ENCODE assay signal across 9 mouse cellular contexts in genomic region chr2:28374838-28375237, GRCm38 (mm10).
DNase-seq lines count a peak whose midpoint lies in the region; ATAC-seq lines count a peak whose summit lies in the region.
"Had no signal": no experiment of that assay in that cellular context is flagged by ENCODE, and none has a peak within 500 bp of the region (broad histone marks: within the 10 kb centered on the region; RNA-seq: fewer than 3 reads in every experiment).

No protein-coding gene starts in this region.

- H3K27ac ChIP-seq in intestine, embryonic 14.5 days (ENCODE audit: low read depth), result no peak overlapping the region
- H3K27ac ChIP-seq in intestine, embryonic 16.5 days (ENCODE audit: low read length), result no peak overlapping the region
- H3K27ac ChIP-seq: limb, embryonic 12.5 days had no signal

- intact Hi-C loops in heart, postnatal 10 days (cut with DNase I), result loop anchor here (1.0 to 5.0 kb wide), 3 partner anchors 44 to 171 kb away; no protein-coding TSS in a partner anchor

- peaks cover 25% of the 10 kb centered on the region for H3K4me1 ChIP-seq in intestine, embryonic 14.5 days (replicated peaks; ENCODE audit: control insufficient read depth, insufficient read depth, low read length)
- peaks cover 9% of the 10 kb centered on the region for H3K4me1 ChIP-seq in intestine, embryonic 16.5 days (ENCODE audit: control insufficient read depth, insufficient read depth, low read length)

- no peak overlapping the region for H3K9ac ChIP-seq in intestine, embryonic 14.5 days (ENCODE audit: low read length)
- no peak overlapping the region for H3K9ac ChIP-seq in intestine, embryonic 16.5 days (ENCODE audit: low read depth, low read length)
- H3K9ac ChIP-seq: limb, embryonic 12.5 days had no signal

- 13% methylated on average over 3 of the region's 3 CpGs for WGBS in intestine, embryonic 14.5 days
- WGBS in intestine, embryonic 16.5 days, result 20% methylated on average over 3 of the region's 3 CpGs

- no peak overlapping the region for H3K4me2 ChIP-seq in intestine, embryonic 14.5 days (ENCODE audit: low read length)
- no peak overlapping the region for H3K4me2 ChIP-seq in intestine, embryonic 16.5 days (ENCODE audit: low read depth, low read length)
- H3K4me2 ChIP-seq: limb, embryonic 12.5 days had no signal

- ATAC-seq in intestine, embryonic 14.5 days (replicated peaks; ENCODE audit: low FRiP score, low TSS enrichment, low read depth), result no peak; the same call in 1 of the 2 replicates
- ATAC-seq in intestine, embryonic 16.5 days, result no peak
- ATAC-seq in megakaryocyte-erythroid progenitor cell, adult 5-6 weeks (replicated peaks; ENCODE audit: low FRiP score, low TSS enrichment, poor library complexity, severe bottlenecking), result 0 out of 2 replicates have a peak, but pooled peaks have one; percentile 56

- no peaks in the 10 kb centered on the region for H3K9me3 ChIP-seq in intestine, embryonic 14.5 days (ENCODE audit: control insufficient read depth, low read length)
- no peaks in the 10 kb centered on the region for H3K9me3 ChIP-seq in intestine, embryonic 16.5 days (ENCODE audit: control insufficient read depth, low read length)
- H3K9me3 ChIP-seq: limb, embryonic 12.5 days had no signal

- no peak overlapping the region for H3K4me3 ChIP-seq in intestine, embryonic 14.5 days (ENCODE audit: low read depth, low read length)
- H3K4me3 ChIP-seq in intestine, embryonic 16.5 days (ENCODE audit: low read length), result no peak overlapping the region
- H3K4me3 ChIP-seq: limb, embryonic 12.5 days had no signal

- H3K27me3 ChIP-seq in intestine, embryonic 14.5 days (replicated peaks; ENCODE audit: control insufficient read depth, insufficient read depth, low read length), result no peaks in the 10 kb centered on the region
- no peaks in the 10 kb centered on the region for H3K27me3 ChIP-seq in intestine, embryonic 16.5 days (replicated peaks; ENCODE audit: control insufficient read depth, insufficient read depth, low read length)
- H3K27me3 ChIP-seq: limb, embryonic 12.5 days had no signal

- peak; percentile 74 for DNase-seq in intestine, embryonic 14.5 days (ENCODE audit: low spot score)
- DNase-seq in T-cell, adult 2 months (ENCODE audit: low spot score), result peak; percentile 10
- DNase-seq in cerebellum, postnatal 14 days, result peak; percentile 81 to 88
- DNase-seq in heart, postnatal 10 days, result peak; percentile 62 to 81
- peak; percentile 48 to 64 for DNase-seq in layer of hippocampus, postnatal 36 days
- peak; percentile 28 for DNase-seq in thymus, postnatal 14 days

- H3K36me3 ChIP-seq in intestine, embryonic 14.5 days (ENCODE audit: control insufficient read depth, insufficient read depth, low read length), result no peaks in the 10 kb centered on the region
- H3K36me3 ChIP-seq in intestine, embryonic 16.5 days (ENCODE audit: control insufficient read depth, insufficient read depth, low read length), result no peaks in the 10 kb centered on the region
- H3K36me3 ChIP-seq: limb, embryonic 12.5 days had no signal

Comparison
In these comparisons a context has a peak if more than half of its experiments do, and no peak if none do; other contexts are left out.
1. DNase-seq: peak in every context shown above with its lines; median percentile 84 in cerebellum, postnatal 14 days; 74 in intestine, embryonic 14.5 days; 72 in heart, postnatal 10 days; 56 in layer of hippocampus, postnatal 36 days; 28 in thymus, postnatal 14 days; 10 in T-cell, adult 2 months.